Mouse (Mus musculus) kidney, adult 8-10 months (tissue): ENCODE results near the gene Slc25a25.

Source experiments
- DNase-seq, 2 experiments: peaks; one replicate each; pipeline ENCODE4 v3.0.0; 2022

Gene Slc25a25

DNA sequence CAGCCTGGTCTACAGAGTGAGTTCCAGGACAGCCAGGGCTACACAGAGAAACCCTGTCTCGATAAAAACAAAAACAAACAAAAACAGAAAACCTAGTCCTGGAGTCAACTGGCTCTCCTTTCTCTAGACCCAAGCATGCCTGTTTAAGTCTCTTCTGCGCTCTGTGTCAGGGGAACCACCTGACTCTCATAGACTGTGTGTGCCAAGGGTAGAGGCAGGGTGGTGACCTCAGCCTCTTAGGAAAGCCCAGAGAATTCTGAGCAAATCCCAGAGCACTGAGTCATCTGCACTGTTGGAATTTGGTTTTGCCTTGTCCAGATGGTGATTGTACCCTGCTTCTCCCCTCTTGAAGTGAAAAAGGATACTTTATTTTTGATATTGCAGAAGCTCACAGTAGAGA is 7.1 kb upstream of the Slc25a25 start:
- no peak for DNase-seq

DNA sequence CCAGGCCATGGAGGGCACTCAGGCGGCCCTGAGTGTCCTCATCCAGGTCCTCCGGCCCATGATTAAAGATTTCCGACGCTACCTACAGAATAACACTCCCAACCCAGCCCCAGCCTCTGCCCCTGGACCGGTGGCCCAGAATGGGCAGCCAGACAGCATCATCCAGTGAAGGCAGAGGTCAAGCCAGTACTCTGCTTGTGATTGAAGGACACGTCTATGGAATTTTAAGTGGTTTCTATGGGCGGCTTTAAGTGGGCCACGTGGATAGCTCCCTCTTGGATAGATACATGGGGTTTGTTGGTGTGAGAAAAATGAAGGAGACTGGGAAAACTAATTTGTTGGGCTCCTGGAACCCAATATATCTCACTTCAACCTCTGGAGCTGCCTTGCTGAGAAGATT is 3.9 kb upstream of the Slc25a25 start:
- no peak for DNase-seq

DNA sequence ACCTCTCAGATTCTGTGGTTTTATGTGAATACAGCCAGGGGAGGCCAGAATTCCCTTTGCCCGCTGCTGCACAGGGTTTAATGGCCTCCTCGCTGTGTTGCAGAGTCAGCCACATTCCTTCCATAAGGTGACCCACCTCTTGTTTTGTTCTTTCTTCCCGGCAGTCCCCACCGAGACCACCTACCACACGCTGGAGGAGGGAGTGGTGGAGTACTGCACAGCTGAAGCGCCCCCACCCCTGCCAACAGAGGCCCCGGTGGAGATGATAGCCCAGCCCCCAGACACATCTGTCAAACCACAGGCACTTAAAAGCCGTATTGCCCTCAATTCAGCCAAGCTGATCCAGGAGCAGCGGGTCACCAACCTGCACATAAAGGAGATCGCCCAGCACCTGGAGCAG is 3.4 kb upstream of the Slc25a25 start:
- DNase-seq: no peak

DNA sequence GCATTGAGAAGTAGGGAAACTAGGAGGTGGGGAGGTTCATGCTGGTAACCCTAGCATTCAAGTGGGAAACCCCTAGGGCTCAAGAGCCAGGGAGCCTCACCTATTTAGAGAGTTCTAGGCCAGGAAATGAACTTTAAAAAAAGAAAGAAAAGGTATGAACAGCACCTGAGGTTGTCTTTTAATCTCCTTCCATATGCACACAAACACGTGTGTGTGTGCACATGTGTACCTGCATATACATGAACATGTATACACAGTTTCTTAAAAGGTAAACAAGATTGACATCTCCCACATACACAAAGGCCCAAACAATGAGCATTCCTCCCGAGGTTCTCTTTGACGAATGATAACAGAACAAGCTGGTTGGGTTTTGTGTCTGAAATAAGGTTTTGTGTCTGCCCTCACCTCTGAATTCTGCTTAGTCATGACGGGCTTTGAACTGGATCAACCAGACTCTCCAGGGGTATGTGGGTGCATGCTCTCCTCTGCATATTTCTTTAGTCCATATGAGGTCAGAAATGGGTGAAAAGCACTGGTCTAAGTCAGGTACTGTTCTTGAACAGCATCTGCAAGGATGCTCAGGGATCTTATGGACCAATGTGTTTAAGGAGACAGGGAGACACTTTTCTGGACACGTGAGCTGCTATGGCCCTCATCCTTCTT is 2.5 kb upstream of the Slc25a25 start:
- no peak for DNase-seq

DNA sequence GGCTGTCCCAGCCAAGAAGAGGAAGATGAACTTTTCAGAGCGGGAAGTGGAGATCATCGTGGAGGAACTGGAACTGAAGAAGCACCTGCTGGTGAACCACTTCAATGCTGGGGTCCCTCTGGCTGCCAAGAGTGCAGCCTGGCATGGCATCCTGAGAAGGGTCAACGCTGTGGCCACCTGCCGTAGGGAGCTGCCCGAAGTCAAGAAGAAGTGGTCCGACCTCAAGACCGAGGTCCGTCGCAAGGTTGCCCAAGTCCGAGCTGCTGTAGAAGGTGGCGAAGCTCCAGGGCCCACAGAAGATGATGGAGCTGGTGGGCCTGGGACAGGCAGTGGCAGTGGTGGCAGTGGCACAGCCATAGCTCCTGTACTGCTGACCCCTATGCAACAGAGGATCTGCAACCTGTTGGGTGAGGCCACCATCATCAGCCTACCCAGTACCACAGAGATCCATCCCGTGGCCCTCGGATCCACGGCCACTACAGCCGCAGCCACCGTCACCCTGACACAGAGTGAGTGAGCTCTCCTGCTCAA is 1.3 kb upstream of the Slc25a25 start:
- DNase-seq: peak in 1 of 2 experiments; percentile 38

DNA sequence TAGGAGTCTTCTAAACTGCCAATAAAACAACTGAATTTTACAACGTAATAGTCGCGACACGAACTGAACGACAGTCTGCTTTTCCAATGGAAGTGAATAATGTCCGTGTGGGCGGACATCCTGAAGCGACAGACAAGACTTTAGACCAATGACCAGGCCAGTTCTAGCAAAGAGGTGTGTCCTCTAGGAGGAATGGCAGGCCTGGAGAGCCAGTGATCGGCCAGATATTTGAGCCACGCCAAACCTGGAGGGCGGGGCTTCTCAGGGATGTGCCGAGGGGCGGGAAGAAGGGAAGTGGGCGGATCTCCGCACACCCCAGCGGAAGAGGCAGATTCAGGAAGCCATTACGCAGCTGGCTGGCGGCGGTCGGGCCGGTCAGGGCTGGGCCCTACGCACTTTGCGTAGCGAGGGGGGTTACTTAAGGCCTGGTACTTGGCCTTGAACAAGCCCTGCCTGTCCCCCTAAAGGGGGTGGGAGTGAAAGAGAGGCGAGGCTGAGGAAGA is 676 bp upstream of the Slc25a25 start:
- peak; percentile 99 for DNase-seq

DNA sequence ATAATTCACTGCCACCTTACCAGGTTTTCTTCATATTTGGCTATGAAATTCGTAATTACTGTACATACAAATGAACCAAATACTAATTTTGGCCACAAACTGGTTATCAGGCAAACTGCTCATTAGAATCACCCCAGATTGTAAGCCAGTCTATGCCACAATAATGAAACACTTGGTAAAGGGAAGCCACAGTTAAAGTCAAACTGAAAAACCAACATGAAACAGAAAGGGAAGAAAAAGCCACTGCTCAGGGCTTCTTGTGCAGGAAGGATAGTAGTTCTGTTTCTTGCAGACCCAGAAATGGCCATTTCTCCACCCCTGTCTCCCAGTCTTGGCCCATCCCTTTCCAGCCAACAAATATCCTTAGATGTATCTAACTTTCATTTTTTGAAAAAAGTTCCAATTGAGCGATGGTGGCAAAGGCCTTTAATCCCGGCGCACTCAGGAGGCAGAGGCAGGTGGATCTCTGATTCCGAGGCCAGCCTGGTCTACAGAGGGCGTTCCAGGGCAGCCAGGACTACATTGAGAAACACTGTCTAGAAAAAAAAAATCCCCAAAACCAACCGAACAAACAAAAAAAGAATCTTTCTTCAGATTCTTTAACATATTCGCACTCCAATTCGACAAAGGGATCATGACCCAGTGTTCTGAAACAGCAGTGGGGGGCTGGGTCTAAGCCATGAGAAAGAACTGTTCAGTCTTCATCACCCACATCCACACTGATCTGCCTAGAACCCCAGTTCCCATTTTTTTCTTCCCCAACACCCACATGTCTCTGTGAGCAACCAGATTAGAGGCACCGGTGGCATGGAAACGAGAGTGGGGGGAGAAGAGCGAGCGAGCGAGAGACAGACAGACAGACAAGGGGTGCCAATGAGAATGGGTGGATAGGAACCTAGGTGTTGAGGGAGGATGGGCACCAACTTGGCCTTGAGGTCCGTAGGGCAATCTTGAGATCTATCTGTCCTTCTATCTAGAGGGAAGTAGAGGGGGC is 1.2 kb downstream of the Slc25a25 start, which contains the start of gene Naif1:
TSS of gene Naif1 (plus strand) at position 697 of the 994 bp plus-strand sequence.
- no peak for DNase-seq

DNA sequence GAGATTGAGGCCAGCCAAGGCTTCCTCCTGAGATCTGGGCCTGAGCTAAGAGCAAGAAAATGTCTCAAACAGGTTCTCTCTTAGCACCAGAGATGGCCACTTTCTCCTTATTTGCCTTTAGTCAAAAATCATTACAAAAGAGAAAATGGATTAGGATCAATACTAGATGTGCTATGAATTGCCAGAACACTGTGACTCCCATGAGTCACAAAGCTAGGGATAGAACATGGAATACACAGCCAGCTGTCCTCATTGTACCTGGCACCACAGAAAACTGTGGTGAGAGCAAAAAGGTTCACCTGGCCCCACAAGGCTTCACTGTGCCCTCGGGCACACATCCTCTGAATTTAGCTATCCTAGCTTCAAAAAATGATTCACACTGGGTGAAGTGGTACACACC is 2.8 kb downstream of the Slc25a25 start:
- no peak for DNase-seq

DNA sequence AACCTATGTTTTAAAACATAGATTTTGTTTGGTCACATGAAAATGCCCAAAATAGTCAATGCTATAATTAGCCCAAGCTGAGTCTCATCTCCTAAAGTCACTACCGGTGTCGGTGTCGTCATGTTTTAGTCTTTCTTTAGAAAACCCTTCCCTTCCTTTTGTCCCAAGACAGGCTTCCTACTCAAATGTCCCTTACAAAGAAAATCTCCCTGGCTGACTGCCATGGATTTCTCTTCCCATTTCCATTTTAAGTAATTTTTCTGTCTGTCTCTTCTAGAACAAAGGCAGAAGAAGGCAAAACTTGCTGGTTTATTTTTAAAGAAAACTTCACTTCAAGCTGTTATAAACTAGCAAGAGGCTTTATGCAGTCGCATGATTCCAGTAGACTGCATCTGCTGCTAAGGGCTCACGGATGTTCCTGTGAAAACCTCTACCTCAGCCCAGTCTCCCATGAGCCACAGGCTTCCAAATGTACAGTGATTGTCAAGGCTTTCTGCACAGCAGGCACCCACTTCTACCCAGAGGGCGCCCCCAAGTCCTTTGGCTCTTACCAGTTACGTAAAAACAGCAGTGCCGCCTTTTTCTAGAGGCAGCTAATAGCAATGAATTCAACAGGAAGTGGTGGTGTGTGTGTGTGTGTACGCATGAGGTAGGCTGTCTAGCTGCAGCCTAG is 3.8 kb downstream of the Slc25a25 start:
- peak in 1 of 2 experiments; percentile 38 for DNase-seq

DNA sequence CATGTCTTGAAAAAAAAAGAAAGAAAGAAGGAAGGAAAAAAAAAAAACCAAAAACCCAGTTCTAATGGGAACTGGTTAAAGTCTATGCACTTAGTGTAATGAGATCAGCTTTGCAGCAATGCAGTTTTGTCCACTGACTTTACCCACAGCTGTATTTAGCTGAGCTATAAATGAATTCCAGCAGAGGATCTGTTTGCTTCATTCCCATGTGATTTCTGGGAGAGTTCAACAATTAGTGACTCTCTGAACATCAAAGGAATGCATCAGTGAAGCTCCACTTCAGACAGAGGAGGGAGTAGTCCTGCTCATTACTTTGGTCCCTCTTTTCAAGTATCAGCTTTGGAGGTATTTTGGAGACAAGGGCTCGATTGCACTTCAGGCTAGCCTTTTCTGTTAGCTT is 5.7 kb downstream of the Slc25a25 start:
- no peak for DNase-seq

DNA sequence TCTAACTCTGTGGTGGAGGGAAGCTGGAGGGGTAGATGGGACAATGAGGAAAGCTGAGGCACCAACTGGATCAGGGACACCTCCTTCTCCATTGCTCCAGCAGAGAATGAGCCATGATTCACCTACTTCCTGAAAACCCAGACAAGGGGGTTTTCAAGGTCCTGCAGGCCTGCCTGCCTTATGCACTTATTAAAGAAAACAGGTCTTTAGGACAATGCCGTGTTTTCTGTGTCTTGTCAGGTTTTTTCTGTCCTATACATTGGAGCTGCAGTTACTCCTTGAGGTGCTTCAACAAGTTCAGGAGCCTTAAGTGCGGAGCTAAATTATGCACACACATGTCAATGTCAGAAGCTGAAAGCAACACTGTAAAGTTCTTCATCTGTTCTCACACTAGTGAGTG is 9.7 kb downstream of the Slc25a25 start:
- no peak for DNase-seq

DNA sequence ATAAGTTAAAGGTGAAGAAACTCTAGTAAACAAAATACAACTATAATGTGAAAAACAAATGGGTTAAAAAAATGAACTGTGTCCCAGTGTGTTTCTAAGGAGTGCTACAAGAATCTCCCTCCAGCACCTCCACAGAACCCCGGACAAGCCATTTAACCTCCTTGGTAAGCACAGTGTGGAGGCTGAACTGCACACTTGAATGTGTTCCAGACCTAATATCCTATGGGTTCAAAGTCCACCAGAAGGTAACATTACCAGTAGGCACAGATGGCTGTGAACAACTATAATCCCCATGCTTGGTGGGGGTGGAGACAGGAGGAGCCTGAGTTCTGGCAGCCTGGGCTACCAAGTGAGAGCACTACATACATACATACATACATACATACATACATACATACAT is 10.6 kb downstream of the Slc25a25 start:
- DNase-seq: no peak

DNA sequence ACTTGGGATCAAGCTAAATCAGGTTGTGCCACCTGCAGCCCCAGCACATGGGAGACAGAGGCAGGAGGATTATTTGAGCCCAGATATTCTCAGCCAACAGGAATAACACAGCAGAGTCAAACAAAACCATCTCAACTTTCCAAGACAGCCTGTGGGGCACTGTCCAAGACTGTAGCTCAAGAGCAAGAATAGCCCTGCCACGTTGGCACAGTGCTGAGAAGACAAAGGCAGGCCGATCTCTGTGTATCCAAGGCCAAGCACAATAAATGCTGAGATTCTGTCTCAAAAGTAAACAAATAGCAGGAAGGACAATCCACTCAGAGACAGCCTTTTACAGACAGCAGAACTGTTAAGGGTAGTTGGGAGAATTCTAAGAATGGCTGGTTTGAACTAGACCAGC is 11.1 kb downstream of the Slc25a25 start:
- no peak for DNase-seq

DNA sequence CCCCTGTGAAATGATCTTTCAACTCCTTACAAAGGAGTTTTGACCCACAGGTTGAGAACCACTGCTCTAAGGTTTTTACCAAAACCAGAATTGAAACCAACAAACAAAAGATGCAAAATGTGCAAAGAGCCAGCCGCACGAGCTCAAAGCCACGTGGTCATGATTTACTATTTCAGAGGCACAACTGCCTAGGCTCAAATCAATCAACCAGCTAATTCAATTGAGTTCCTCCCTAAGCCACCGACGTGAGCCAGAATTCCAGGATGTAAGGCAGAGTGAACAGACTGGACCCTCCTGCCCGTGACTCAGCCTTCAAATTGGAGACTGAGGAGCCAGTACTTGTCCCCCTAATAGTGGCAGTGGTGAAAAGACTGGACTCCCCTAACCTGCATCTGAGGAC is 12.1 kb downstream of the Slc25a25 start:
- no peak for DNase-seq

DNA sequence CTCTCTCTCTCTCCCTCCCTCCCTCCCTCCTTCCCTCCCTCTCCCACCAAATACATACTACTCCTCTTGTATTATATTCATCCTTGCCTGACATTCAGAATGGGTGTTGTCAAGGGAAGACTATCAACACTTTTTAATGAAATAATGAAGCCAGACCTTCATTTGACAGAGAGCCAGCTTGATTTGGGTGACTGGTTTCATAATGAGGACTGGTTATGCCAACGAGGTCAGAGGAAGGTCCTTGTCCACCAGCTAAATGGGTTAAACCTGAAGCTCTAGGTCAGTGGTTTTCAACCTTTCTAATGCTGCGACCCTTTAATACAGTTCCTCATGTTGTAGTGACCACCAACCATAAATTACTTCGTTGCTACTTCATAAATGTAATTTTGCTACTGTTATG is 12.5 kb downstream of the Slc25a25 start:
- peak in 1 of 2 experiments; percentile 45 for DNase-seq

DNA sequence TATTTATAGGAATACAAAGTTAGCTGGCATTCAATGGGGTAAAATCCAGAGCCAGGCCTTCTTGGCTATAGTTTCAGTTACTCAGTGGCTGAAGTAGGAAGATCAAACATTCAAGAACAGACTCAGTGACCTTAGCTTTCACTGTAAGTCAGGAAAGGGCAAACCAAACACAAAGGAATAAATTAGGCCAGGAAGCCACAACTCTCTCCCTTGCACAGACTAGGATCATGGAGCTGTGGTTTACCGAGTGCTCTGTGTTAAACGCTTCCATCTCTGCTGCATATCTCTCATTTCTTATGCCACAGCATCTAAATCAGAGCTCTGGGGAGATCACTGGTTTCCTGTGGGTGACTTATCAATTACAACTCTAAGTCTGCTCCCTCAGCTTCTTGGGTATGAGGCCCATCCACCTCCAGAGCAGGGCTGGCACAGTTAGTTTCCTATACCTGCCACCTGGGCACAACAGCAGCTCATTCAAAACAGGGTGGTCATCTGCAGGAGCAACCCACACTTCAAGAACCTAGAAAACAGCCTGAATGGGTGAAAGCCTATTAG is 13.6 kb downstream of the Slc25a25 start:
- DNase-seq: no peak

DNA sequence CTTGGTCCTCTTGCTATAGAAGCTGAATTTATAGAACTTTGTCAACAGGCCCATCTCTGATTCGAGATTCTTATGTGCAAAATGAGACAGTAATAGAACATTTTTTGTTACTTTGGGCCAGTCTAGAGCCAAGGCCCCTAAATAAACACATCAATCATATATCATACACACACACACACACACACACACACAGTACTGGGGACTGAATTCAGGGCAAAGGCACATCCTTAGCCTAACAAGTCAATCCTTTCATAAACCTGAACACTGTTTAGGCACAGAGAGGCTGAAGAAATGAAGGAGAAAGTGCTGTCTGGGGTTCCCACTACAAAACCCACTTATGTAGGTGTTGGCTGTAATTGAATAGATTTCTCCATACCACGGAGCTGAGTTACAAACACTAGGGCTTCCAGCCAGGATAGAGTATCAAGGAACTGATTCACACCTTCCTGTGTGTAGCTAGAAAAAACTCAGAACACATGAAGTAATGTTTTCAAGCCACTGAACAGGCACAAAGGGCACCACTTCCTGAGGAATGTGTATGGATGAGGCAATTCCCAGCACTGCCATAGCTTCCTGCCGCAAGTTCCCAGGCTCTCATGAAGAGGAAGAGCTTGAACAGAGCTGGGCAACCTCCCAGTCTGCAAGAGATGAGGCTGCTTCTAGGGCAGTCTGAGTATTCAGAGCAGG is 14.4 kb downstream of the Slc25a25 start:
- no peak for DNase-seq

DNA sequence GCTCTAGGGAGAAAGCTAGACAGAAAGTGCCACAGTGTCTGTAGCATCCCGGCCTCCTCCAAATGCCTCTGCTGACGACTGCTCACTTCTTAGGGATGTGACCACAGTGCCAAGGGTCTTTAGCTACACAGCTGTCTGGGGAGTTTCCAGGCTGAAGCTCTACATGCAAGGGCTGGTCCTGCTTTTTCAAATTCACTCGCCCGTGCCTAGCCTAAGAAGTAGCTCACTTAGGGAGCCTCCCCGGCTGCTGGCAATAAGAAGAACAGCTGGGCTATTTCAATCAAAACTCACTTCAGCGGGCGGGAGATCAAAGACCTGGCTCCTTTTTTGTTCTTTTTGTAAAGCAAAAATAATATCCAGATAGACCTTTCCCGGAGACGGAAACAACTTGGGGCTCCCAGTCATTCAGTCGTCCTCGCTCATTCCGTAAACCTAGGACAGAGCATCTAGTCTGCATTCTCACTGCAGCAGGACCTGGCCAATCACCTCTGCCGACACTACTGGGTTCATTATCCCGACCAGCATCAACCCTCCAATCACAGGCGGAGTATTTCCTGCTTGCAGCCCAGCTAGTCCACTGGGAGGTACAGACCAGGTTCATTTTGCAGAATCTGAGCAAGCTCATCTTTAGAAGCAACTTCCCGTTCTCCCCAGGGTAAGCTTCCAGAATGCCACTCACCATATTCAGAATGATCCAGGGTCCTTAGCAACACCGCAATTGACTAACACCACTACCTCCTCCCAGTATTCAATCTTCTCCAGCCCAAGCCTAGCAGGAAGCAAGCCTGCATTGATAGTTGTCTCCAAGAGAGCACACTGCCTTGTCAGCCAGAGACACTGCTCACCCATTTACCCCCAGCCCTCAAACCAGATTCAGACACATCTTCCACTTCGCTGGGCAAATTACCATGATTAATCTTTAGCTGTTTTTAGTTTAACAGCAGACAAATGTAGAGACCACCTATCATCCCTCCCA is 20.3 kb downstream of the Slc25a25 start:
- peak; percentile 66 to 76 for DNase-seq

DNA sequence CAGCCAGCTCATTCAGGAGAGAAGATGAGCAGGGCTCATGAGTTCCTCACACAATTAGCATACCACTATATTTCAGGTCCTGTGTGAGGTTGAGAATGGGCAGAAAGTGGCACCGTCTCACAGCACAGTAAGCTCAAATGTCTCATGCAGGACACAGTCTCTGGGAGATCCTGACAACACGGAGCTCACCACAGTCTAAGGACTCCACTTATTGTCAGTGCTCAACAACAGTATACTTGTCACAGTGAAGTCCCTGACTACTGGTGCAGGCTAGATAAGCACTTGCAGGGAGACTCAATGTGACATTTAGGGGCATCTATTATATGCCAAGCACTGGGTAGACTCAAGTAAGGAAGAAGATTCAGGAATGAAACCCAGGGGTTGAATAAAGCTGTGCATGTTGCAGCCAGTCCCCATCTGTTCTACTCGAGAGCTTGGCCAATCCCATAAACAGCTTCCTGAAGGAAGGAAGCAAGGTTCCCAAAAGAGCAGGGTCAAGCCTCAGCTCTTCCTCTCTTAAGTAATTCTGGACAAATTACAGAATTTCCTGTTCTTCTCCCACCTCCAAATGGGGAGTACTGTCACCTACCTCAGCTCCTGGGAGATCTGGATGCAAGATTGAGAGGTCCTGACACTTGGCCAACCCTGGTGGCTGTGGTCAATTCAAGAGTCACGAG is 21.9 kb downstream of the Slc25a25 start:
- DNase-seq: no peak

DNA sequence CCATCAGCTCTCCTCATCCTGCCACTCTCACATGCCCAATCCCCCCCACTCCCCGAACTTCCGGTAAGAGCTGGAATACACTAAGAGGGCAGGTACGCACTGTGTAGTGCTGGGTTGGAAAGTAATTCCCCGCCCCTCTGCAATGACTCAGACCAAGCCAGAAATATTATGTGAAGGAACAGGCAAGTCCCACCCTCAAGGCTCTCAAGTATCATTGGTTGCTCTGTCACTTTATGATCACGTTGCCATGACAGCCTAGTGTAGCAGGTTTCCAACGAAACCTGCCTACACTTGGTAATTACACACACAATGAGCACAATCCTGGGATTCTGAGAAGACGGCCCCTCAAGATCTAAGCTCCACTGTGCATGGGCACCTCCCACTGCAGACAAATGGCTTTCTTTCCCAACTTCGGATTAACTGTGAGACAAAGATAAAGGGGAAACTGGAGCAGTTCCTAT is 23.0 kb downstream of the Slc25a25 start:
- no peak for DNase-seq
